Mouse (Mus musculus) brain, adult 2 months (tissue): Measurements from ENCODE around the gene Inha.
A peak's percentile ranks its signal among the peaks of the same experiment; 100 is the strongest.

Experiments used
- DNase-seq: peaks from one replicate; pipeline ENCODE4 v3.0.0; 2011; ENCODE audit warnings: low read depth, low spot score

Inha gene

GRCm38 (mm10) chr1:75507006-75507405 lies at the start of gene Inha:
Inha (plus strand) TSS chr1:75507077.
- DNase-seq, result no peak

- DNase-seq, result peak; percentile 57
Measured at GRCm38 (mm10) chr1:75457710-75458024, 49.2 kb upstream of the Inha start.

GRCm38 (mm10) chr1:75458025-75458788 lies 48.7 kb upstream of the Inha start:
- peak; percentile 65 for DNase-seq

GRCm38 (mm10) chr1:75458789-75459684 lies 47.8 kb upstream of the Inha start:
- peak; percentile 87 for DNase-seq

- DNase-seq, result peak; percentile 66
Measured at GRCm38 (mm10) chr1:75460297-75460696, 46.6 kb upstream of the Inha start.

- DNase-seq, result no peak
Measured at GRCm38 (mm10) chr1:75462636-75463035, 44.2 kb upstream of the Inha start.

GRCm38 (mm10) chr1:75463652-75464204 lies 43.1 kb upstream of the Inha start:
- DNase-seq, result no peak

- peak; percentile 85 for DNase-seq
Measured at GRCm38 (mm10) chr1:75467215-75467927, 39.5 kb upstream of the Inha start.

GRCm38 (mm10) chr1:75469287-75469825 lies 37.5 kb upstream of the Inha start:
- DNase-seq, result no peak

- DNase-seq, result no peak
Measured at GRCm38 (mm10) chr1:75476441-75476840, 30.4 kb upstream of the Inha start.

- DNase-seq, result peak; percentile 90
Measured at GRCm38 (mm10) chr1:75477264-75477965, 29.5 kb upstream of the Inha start.

GRCm38 (mm10) chr1:75477966-75478290 lies 28.9 kb upstream of the Inha start:
- peak; percentile 54 for DNase-seq

GRCm38 (mm10) chr1:75478497-75478896 lies 28.4 kb upstream of the Inha start:
- peak; percentile 38 for DNase-seq

- DNase-seq, result peak; percentile 98
Measured at GRCm38 (mm10) chr1:75478916-75479634, 27.8 kb upstream of the Inha start, which contains the start of the genes Chpf and Tmem198. Chpf (minus strand) TSS chr1:75479307. Tmem198 (plus strand) TSS chr1:75479532.

GRCm38 (mm10) chr1:75479635-75479989 lies 27.3 kb upstream of the Inha start:
- peak; percentile 50 for DNase-seq

GRCm38 (mm10) chr1:75480036-75480435 lies 26.8 kb upstream of the Inha start:
- DNase-seq, result peak; percentile 24

GRCm38 (mm10) chr1:75480735-75481134 lies 26.1 kb upstream of the Inha start:
- peak; percentile 72 for DNase-seq

- no peak for DNase-seq
Measured at GRCm38 (mm10) chr1:75486561-75486960, 20.3 kb upstream of the Inha start.

- no peak for DNase-seq
Measured at GRCm38 (mm10) chr1:75487040-75487404, 19.9 kb upstream of the Inha start.

GRCm38 (mm10) chr1:75487405-75488161 lies 19.3 kb upstream of the Inha start:
- DNase-seq, result peak; percentile 90
